In genomic region chr10:70598081-70598515, GRCm38 (mm10) we compare ENCODE assay signal across 8 mouse cellular contexts. TPM values are rescaled to one million over a fixed set of nuclear protein-coding genes. Genes with fewer than 3 reads are reported as not detected.
DNase-seq lines count a peak whose midpoint lies in the region; ATAC-seq and TF ChIP-seq lines count a peak whose summit lies in the region.

No protein-coding gene starts in this region.

- peak overlapping the region; percentile 98 for H3K4me2 ChIP-seq in heart, embryonic 11.5 days
- H3K4me2 ChIP-seq in forebrain, embryonic 11.5 days (ENCODE audit: low read depth, low read length, severe bottlenecking) = peak overlapping the region; percentile 87
- H3K4me2 ChIP-seq in intestine, embryonic 16.5 days (ENCODE audit: low read depth, low read length) = peak overlapping the region; percentile 100

- H3K9me3 ChIP-seq in heart, embryonic 11.5 days (replicated peaks; ENCODE audit: control insufficient read depth, low read length) = no peaks in the 10 kb centered on the region
- H3K9me3 ChIP-seq in forebrain, embryonic 11.5 days (ENCODE audit: control insufficient read depth, low read length) = no peaks in the 10 kb centered on the region
- H3K9me3 ChIP-seq in intestine, embryonic 16.5 days (ENCODE audit: control insufficient read depth, low read length) = no peaks in the 10 kb centered on the region

- H3K79me2 ChIP-seq in heart, adult 2 months (replicated peaks; ENCODE audit: control insufficient read depth, insufficient read depth, low read length) = no peaks in the 10 kb centered on the region

- TF ChIP-seq CTCF in heart, adult 2 months (IDR thresholded peaks at IDR 0.05) = no peak

- TF ChIP-seq POLR2A in heart, adult 2 months (IDR thresholded peaks at IDR 0.05; ENCODE audit: insufficient read depth, low read depth, low read length) = no peak

- peak; percentile 39; the same call in 1 of the 2 replicates for ATAC-seq in heart, embryonic 11.5 days (replicated peaks; ENCODE audit: insufficient number of reproducible peaks, low FRiP score, low TSS enrichment)
- ATAC-seq in forebrain, embryonic 11.5 days (replicated peaks; ENCODE audit: low FRiP score) = no peak
- ATAC-seq in intestine, embryonic 16.5 days = peak; percentile 23

- H3K4me1 ChIP-seq in heart, embryonic 11.5 days (ENCODE audit: control insufficient read depth, insufficient read depth, low read length) = peaks cover 9% of the 10 kb centered on the region; the same call in 1 of the 2 replicates
- no peaks in the 10 kb centered on the region for H3K4me1 ChIP-seq in heart, adult 2 months (ENCODE audit: control insufficient read depth, insufficient read depth, low read length)
- 0 out of 2 replicates have a peak, but pooled peaks cover 2% of the 10 kb centered on the region for H3K4me1 ChIP-seq in forebrain, embryonic 11.5 days (replicated peaks; ENCODE audit: control insufficient read depth, insufficient read depth, low read length)
- peaks cover 12% of the 10 kb centered on the region for H3K4me1 ChIP-seq in intestine, embryonic 16.5 days (ENCODE audit: control insufficient read depth, insufficient read depth, low read length)

- H3K4me3 ChIP-seq in heart, embryonic 11.5 days (ENCODE audit: low read depth, low read length) = peak overlapping the region; percentile 78; the same call in 1 of the 2 replicates
- H3K4me3 ChIP-seq in heart, adult 2 months = no peak overlapping the region
- peak overlapping the region; percentile 68 for H3K4me3 ChIP-seq in forebrain, embryonic 11.5 days (ENCODE audit: low read depth, low read length)
- H3K4me3 ChIP-seq in intestine, embryonic 16.5 days (ENCODE audit: low read length) = peak overlapping the region; percentile 64

- no peak overlapping the region for H3K9ac ChIP-seq in heart, embryonic 11.5 days (ENCODE audit: low read depth, low read length)
- H3K9ac ChIP-seq in heart, adult 2 months (ENCODE audit: low read depth, low read length) = no peak overlapping the region
- H3K9ac ChIP-seq in forebrain, embryonic 11.5 days (ENCODE audit: low read length) = peak overlapping the region; percentile 75
- no peak overlapping the region for H3K9ac ChIP-seq in intestine, embryonic 16.5 days (ENCODE audit: low read depth, low read length)

- 21% methylated on average over 10 of the region's 10 CpGs for WGBS in heart, embryonic 11.5 days (ENCODE audit: insufficient replicate concordance)
- WGBS in heart, adult 2 months = 22% methylated on average over 10 of the region's 10 CpGs
- 17% methylated on average over 10 of the region's 10 CpGs for WGBS in forebrain, embryonic 11.5 days
- 17% methylated on average over 10 of the region's 10 CpGs for WGBS in intestine, embryonic 16.5 days

- H3K36me3 ChIP-seq in heart, embryonic 11.5 days (ENCODE audit: control insufficient read depth, insufficient read depth, low read length) = no peaks in the 10 kb centered on the region
- H3K36me3 ChIP-seq in heart, adult 2 months (ENCODE audit: control insufficient read depth, insufficient read depth, low read length) = no peaks in the 10 kb centered on the region
- H3K36me3 ChIP-seq in forebrain, embryonic 11.5 days (ENCODE audit: control insufficient read depth, insufficient read depth, low read length) = no peaks in the 10 kb centered on the region
- H3K36me3 ChIP-seq in intestine, embryonic 16.5 days (ENCODE audit: control insufficient read depth, insufficient read depth, low read length) = no peaks in the 10 kb centered on the region

- no peak overlapping the region for H3K27ac ChIP-seq in heart, embryonic 11.5 days (ENCODE audit: low read depth, low read length)
- H3K27ac ChIP-seq in heart, adult 2 months = no peak overlapping the region
- H3K27ac ChIP-seq in forebrain, embryonic 11.5 days (ENCODE audit: low read depth, low read length) = no peak overlapping the region
- H3K27ac ChIP-seq in intestine, embryonic 16.5 days (ENCODE audit: low read length) = no peak overlapping the region

- intact Hi-C loops in heart, adult 2 months (cut with DNase I) = loop anchor here (10.0 kb wide), 1 partner anchor 367 kb away; no protein-coding TSS in a partner anchor

- DNase-seq in heart, adult 2 months = no peak
- DNase-seq in NIH3T3 (ENCODE audit: low read depth) = peak; percentile 58
- DNase-seq in forebrain, embryonic 11.5 days (ENCODE audit: low spot score) = peak; percentile 50
- DNase-seq in lung, postnatal 14 days = peak; percentile 18
- DNase-seq in yolk sac, embryonic 10.5 days (ENCODE audit: low spot score) = peak; percentile 42
- DNase-seq in thymus, postnatal 10 days (ENCODE audit: low spot score in 2 of 2) = no peak

- peaks cover 23% of the 10 kb centered on the region for H3K27me3 ChIP-seq in heart, embryonic 11.5 days (ENCODE audit: control insufficient read depth, insufficient read depth, low read length)
- H3K27me3 ChIP-seq in heart, adult 2 months (ENCODE audit: control insufficient read depth, insufficient read depth, low read length) = peaks cover 17% of the 10 kb centered on the region
- no peaks in the 10 kb centered on the region for H3K27me3 ChIP-seq in forebrain, embryonic 11.5 days (ENCODE audit: control insufficient read depth, insufficient read depth, low read length)
- H3K27me3 ChIP-seq in intestine, embryonic 16.5 days (replicated peaks; ENCODE audit: control insufficient read depth, insufficient read depth, low read length) = peaks cover 17% of the 10 kb centered on the region

- no peak for TF ChIP-seq EP300 in heart, adult 2 months (IDR thresholded peaks at IDR 0.05; ENCODE audit: insufficient read depth, low read depth, low read length)

RNA-seq across cellular contexts. Expression of gene Phyhipl, which starts 57.7 kb away (rescaled TPM):
- 1.3 and 2.6 TPM in 2 replicates for polyA plus RNA-seq in heart, embryonic 11.5 days (2014; fragmentation: Nextera tagmentation; extraction: Ambion mirVana)
- not detected for total RNA-seq in heart, adult 2 months (2021)
- 0.18 and 0.26 TPM in 2 replicates for polyA plus RNA-seq in heart, adult 2 months (2012; rRNA removed)
- 32.1 and 34.5 TPM in 2 replicates for polyA plus RNA-seq in forebrain, embryonic 11.5 days (2014; fragmentation: Nextera tagmentation; extraction: Ambion mirVana)
- 2.5 and 2.7 TPM in 2 replicates for polyA plus RNA-seq in intestine, embryonic 16.5 days (2015; fragmentation: Nextera tagmentation; extraction: Ambion mirVana)

Comparison
In these comparisons a context has a peak if more than half of its experiments do, and no peak if none do; other contexts are left out.
1. DNase-seq: peak in NIH3T3 (single experiment), forebrain, embryonic 11.5 days (single experiment), lung, postnatal 14 days (single experiment) and yolk sac, embryonic 10.5 days (single experiment); none in heart, adult 2 months (0 of 2) and thymus, postnatal 10 days (0 of 2).
2. Peak in every context shown above with its lines, with median percentiles within 50 percentile points of each other: H3K4me2 ChIP-seq.